Mouse (Mus musculus): ENCODE data around the gene 1520401A03Rik. TPM values are rescaled to one million over a fixed set of nuclear protein-coding genes. Genes with fewer than 3 reads are reported as not detected.

Gene 1520401A03Rik
- not detected for total RNA-seq (2023)

DNA sequence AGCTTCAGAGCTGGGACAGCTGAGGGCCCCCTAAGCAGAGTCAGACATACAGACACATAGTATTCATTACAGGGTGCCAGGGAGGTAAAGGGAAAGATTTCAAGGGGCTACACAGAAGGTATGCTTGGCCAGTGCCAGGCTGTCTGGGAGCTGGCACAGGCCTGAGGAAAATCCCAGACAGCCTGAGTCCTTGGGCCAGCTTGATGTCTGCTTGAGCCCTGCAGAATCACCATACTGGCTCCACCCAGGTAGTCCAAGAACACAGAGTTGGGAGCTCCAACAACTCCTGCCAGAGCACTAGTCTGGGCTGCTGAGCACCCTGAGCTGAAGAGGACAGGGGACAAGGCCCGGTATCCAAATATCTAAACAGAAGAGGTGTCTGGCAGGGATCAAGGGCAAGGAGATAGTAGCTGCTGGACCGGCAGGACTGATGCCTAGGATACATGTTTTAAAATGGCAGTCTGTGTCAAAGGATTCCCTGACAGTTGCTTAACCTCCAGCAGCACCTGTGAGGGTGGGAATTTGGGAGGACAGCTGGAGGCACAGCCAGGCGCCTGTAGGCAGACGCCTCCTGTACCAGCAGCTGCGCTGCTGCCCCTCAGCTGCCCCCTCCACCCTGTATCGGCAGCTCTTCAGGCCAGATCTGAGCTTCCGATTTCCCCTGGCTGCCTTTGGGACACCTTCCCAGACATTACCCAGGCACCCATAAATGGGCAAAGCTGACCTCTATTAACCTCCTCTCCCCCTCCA is at the start of gene 1520401A03Rik:
TSS of gene 1520401A03Rik (minus strand) at position 408 of the 750 bp plus-strand sequence.

GRCm38 (mm10) chr17:23771284-23772218 is 49.0 kb upstream of the 1520401A03Rik start, which contains the start of gene Flywch1:
TSS of gene Flywch1 (minus strand) at chr17:23771602.

DNA sequence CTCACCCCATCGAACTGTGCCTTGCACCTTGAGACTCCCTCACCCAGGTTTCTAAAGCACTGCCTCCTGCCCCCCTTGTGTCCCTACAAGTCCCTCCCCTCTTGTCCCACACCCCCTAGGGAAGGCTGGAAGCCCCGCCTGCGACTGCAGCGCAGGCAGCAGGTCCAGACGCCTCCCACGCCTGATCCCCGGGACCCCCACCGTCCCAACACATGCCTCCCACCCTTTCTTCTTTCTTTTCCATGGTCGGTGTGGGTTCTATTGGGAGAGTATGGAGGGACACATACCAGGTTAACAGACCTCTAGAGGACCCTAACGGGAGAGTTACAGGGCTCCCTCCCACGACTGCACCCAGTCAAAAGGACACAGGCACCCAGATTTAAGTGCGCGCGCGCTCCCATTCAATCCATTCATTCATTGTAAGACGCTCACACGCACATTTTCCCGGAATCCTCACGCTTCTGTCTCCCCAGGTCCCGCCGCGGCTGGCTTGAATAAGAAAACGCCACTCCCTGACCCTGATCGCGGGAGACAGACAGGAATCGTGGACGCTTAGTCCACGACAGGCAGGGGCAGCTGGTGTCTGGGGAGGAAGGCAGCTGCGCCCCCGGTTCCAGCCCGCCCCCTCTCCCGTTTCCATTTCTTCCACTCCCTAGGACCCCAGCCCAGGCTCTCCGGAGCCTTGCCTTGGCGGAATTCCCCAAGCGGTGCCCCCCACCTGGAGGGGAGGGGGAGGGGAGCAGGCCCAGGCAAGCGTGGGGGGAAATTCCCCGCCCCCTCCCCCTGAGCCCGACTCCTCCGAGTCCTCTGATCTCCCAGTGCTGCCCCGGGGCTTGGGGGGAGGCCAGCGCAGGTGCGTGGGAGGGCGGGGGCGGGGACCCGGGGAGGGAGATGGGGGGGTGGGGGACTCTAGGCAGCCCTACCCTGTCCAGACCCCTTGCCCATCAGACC is 23.0 kb upstream of the 1520401A03Rik start, which contains the start of gene Kremen2:
TSS of gene Kremen2 (minus strand) at position 533 of the 951 bp plus-strand sequence.

GRCm38 (mm10) chr17:23740598-23741021 is 18.0 kb upstream of the 1520401A03Rik start, which contains the start of gene Paqr4:
TSS of gene Paqr4 (minus strand) at chr17:23740867.

DNA sequence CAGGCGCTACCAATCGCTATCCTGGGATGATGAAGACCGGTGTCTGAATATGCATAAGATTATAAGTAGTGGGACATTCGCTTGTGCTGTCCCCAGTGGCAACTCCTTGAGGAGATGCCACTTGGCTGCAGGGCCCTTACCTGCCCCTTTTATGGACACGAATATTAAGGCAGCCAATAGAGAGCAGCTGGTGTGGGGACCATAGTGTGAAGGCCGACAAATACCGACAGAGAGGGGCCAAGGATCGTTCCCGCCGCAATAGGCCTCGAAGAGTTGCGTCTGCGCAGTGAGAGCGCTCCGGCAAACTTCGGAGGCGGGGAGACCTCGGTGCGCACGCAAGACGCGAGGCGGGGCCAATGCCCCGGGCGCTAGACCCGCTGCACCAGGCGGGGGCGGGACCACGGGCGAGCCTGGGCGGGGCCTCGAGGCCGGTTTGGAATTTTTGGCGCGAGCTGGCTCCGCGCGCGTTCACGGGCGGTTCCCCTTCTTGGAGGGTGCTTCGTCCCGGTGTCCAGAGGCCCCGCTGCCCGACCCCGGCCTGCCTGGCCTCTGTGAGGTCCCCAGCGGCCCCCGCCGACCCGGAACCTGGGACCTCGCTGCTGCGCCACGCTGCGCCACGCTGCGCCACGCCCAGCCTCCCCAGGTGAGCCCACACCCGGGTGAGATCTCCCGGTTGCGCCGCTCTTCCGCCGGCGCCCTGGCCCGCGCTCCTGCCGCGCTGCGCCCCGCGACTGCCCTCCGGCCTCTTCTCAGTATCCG is 3.6 kb upstream of the 1520401A03Rik start, which contains the start of gene Pkmyt1:
TSS of gene Pkmyt1 (plus strand) at position 338 of the 759 bp plus-strand sequence.

GRCm38 (mm10) chr17:23683856-23684672 is 38.5 kb downstream of the 1520401A03Rik start, which contains the start of gene Cldn9:
TSS of gene Cldn9 (minus strand) at chr17:23684026.

GRCm38 (mm10) chr17:23679127-23679835 is 43.3 kb downstream of the 1520401A03Rik start, which contains the start of gene Cldn6:
TSS of gene Cldn6 (plus strand) at chr17:23679249.

GRCm38 (mm10) chr17:23677236-23677679 is 45.3 kb downstream of the 1520401A03Rik start, which contains the start of gene Tnfrsf12a:
TSS of gene Tnfrsf12a (minus strand) at chr17:23677468.

GRCm38 (mm10) chr17:23673424-23674073 is 49.0 kb downstream of the 1520401A03Rik start, which contains the start of the genes Hcfc1r1 and Thoc6:
TSS of gene Hcfc1r1 (plus strand) at chr17:23673596.
TSS of gene Thoc6 (minus strand) at chr17:23673882.

DNA sequence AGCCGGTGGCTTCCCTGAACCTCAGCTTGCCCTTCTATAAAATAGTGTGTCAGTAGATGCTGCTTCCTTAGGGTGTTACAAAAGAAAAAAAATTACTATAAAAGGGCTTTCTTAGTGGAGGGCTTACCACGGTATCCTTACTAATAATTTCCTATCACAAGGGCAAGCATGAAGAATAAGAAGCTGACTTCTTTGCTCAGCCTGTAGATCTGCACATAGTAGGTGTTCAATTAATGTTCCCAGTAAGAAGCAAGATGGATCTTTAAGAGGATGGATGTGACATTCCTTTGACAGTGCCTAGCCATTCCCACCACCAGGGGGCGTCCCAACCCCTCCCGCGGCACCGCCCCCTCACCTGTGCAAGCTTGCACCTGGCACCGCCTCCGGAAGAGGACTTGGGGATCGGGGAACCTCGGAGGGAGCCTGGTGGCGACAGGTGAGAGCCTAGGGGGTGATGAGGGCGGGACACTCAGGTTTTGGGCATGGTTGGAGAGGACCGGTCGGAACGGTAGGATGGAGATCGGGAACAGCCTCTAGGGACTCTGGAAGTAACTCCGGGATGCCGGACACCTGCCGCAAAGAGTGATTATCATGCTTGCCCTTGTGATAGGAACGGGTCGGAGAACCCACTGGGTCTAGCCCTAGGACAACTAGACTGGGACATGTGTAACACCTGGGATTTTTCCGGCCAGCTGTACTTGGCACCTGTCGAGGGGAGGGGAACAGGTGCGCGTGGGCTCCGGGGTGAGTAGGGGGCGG is 62.3 kb downstream of the 1520401A03Rik start, which contains the start of gene Bicdl2:
TSS of gene Bicdl2 (plus strand) at position 390 of the 759 bp plus-strand sequence.

Other genes starting within 250 kb of the 1520401A03Rik start
- not detected for gene Vmn2r117, start 243.1 kb downstream of the 1520401A03Rik start, total RNA-seq (2023)
- 7.6 TPM for gene Zfp213, start 158.5 kb downstream of the 1520401A03Rik start, total RNA-seq (2023)
- not detected for gene Zfp13, start 123.3 kb downstream of the 1520401A03Rik start, total RNA-seq (2023)
- not detected for gene Zscan10, start 121.9 kb downstream of the 1520401A03Rik start, total RNA-seq (2023)
- gene Mmp25, start 77.5 kb downstream of the 1520401A03Rik start, total RNA-seq (2023), result 0.38 TPM
- 0.35 TPM for gene Bicdl2, start 62.3 kb downstream of the 1520401A03Rik start, total RNA-seq (2023)
- 42.8 TPM for gene Hcfc1r1, start 49.2 kb downstream of the 1520401A03Rik start, total RNA-seq (2023)
- gene Thoc6, start 48.9 kb downstream of the 1520401A03Rik start, total RNA-seq (2023), result 22.1 TPM
- 71.7 TPM for gene Tnfrsf12a, start 45.3 kb downstream of the 1520401A03Rik start, total RNA-seq (2023)
- not detected for gene Cldn6, start 43.5 kb downstream of the 1520401A03Rik start, total RNA-seq (2023)
- gene Cldn9, start 38.8 kb downstream of the 1520401A03Rik start, total RNA-seq (2023), result not detected
- 37.1 TPM for gene Pkmyt1, start 3.6 kb upstream of the 1520401A03Rik start, total RNA-seq (2023)
- gene Paqr4, start 18.1 kb upstream of the 1520401A03Rik start, total RNA-seq (2023), result 2.0 TPM
- 0.62 TPM for gene Kremen2, start 23.1 kb upstream of the 1520401A03Rik start, total RNA-seq (2023)
- gene Flywch1, start 48.8 kb upstream of the 1520401A03Rik start, total RNA-seq (2023), result 18.9 TPM
- not detected for gene Flywch2, start 63.3 kb upstream of the 1520401A03Rik start, total RNA-seq (2023)
- gene Srrm2, start 67.7 kb upstream of the 1520401A03Rik start, total RNA-seq (2023), result 1,551 TPM
- gene Elob, start 106.4 kb upstream of the 1520401A03Rik start, total RNA-seq (2023), result 130 TPM
- not detected for gene Prss33, start 113.3 kb upstream of the 1520401A03Rik start, total RNA-seq (2023)
- not detected for gene Prss32, start 121.1 kb upstream of the 1520401A03Rik start, total RNA-seq (2023)
- gene Prss41, start 121.4 kb upstream of the 1520401A03Rik start, total RNA-seq (2023), result 0.91 TPM
- gene Prss21, start 145.3 kb upstream of the 1520401A03Rik start, total RNA-seq (2023), result not detected
- not detected for gene Dcpp1, start 158.1 kb upstream of the 1520401A03Rik start, total RNA-seq (2023)
- not detected for gene Dcpp2, start 158.1 kb upstream of the 1520401A03Rik start, total RNA-seq (2023)
- not detected for gene Dcpp3, start 194.7 kb upstream of the 1520401A03Rik start, total RNA-seq (2023)
- gene Sbp, start 218.9 kb upstream of the 1520401A03Rik start, total RNA-seq (2023), result not detected
- gene Sbpl, start 232.5 kb upstream of the 1520401A03Rik start, total RNA-seq (2023), result not detected